Mouse (Mus musculus) ES-Bruce4 (cell line): ENCODE data around the gene Narf.

Experiments
- EP300 ChIP-seq: IDR thresholded peaks from 2 replicates; pipeline ENCODE4 v1.6.1; 2011; ENCODE audit warnings: low read depth, low read length; ENCODE audit not compliant: insufficient read depth
- POLR2A ChIP-seq: IDR thresholded peaks from one replicate; pipeline ENCODE4 v1.8.1; 2011; ENCODE audit warnings: low read length; ENCODE audit not compliant: insufficient read depth

GRCm38 (mm10) chr11:121189681-121190080, 47.4 kb upstream of the Narf start:
- TF ChIP-seq POLR2A, result no peak
- no peak for TF ChIP-seq EP300
